Mouse (Mus musculus) kidney, embryonic 14.5 days (tissue): ENCODE measurements around the gene Sept5. TPM values are rescaled to one million over a fixed set of nuclear protein-coding genes. Genes with fewer than 3 reads are reported as not detected.

Experiments
- ATAC-seq: fragments of 200-750 bp; cut with Nextera tagmentation; 2 replicates; pipeline ENCODE4 v1.8.0; 2017; ENCODE audit warnings: moderate number of reproducible peaks, mild to moderate bottlenecking, moderate TSS enrichment, moderate library complexity; ENCODE audit not compliant: low FRiP score, low TSS enrichment
- H3K27ac ChIP-seq: fragments of 300-500 bp; sonication (generic); 2 replicates; pipeline ENCODE4 v1.5.1; 2014; ENCODE audit warnings: low read depth, mild to moderate bottlenecking, low read length, moderate library complexity, mixed read lengths
- H3K27me3 ChIP-seq: fragments of 300-500 bp; sonication (generic); 2 replicates; pipeline ENCODE4 v1.6.1; 2014; ENCODE audit warnings: mild to moderate bottlenecking, low read length; ENCODE audit not compliant: control insufficient read depth, insufficient read depth
- H3K36me3 ChIP-seq: fragments of 300-500 bp; sonication (generic); 2 replicates; pipeline ENCODE4 v1.6.1; 2014; ENCODE audit warnings: low read length, mixed read lengths; ENCODE audit not compliant: control insufficient read depth, insufficient read depth
- H3K4me1 ChIP-seq: fragments of 300-500 bp; sonication (generic); 2 replicates; pipeline ENCODE4 v1.6.1; 2014; ENCODE audit warnings: low read length, mixed read lengths; ENCODE audit not compliant: control insufficient read depth, insufficient read depth
- H3K4me2 ChIP-seq: fragments of 300-500 bp; sonication (generic); replicated peaks from 2 replicates; pipeline ENCODE4 v1.6.1; 2014; ENCODE audit warnings: low read depth, mild to moderate bottlenecking, low read length
- H3K4me3 ChIP-seq: fragments of 300-500 bp; sonication (generic); 2 replicates; pipeline ENCODE4 v1.5.1; 2014; ENCODE audit warnings: mild to moderate bottlenecking, low read length
- H3K9ac ChIP-seq: fragments of 300-500 bp; sonication (generic); 2 replicates; pipeline ENCODE4 v1.6.1; 2014; ENCODE audit warnings: low read depth, mild to moderate bottlenecking, low read length, moderate library complexity
- H3K9me3 ChIP-seq: fragments of 300-500 bp; sonication (generic); 2 replicates; pipeline ENCODE4 v1.6.1; 2016; ENCODE audit warnings: low read length; ENCODE audit not compliant: control insufficient read depth
- WGBS: fragments of 180-500 bp; shearing (Covaris S2); extraction: QIAGEN DNeasy Blood & Tissue Kit; methylation state at CpG from one replicate; pipeline ENCODE4 v1.1.7; 2014; 5-methylcytosine and 5-hydroxymethylcytosine counted together
- polyA plus RNA-seq: library from polyadenylated mRNA; unstranded; fragments of >200 nt; fragmentation: Nextera tagmentation; extraction: Ambion mirVana; gene quantifications from 2 replicates; pipeline ENCODE4 v1.2.1, GENCODE M21; 2014

Sept5 gene
- polyA plus RNA-seq, 1 experiment from 2014 or later = 14.2 TPM

GRCm38 (mm10) chr16:18577071-18577470, 52.7 kb downstream of the Sept5 start:
- no peaks in the 10 kb centered on the region for H3K36me3 ChIP-seq
- H3K27ac ChIP-seq = no peak overlapping the region
- H3K9ac ChIP-seq = no peak overlapping the region
- H3K4me1 ChIP-seq = peaks cover 10% of the 10 kb centered on the region
- no peak overlapping the region for H3K4me2 ChIP-seq
- WGBS = 48% methylated on average over 3 of the region's 3 CpGs
- peaks cover 42% of the 10 kb centered on the region for H3K27me3 ChIP-seq
- ATAC-seq = no peak
- no peak overlapping the region for H3K4me3 ChIP-seq
- H3K9me3 ChIP-seq = no peaks in the 10 kb centered on the region

- Histone ChIP-seq H3K27me3 (peaks cover 13% of the 10 kb centered on the region), H3K9ac (no peak overlapping the region), H3K36me3 (no peaks in the 10 kb centered on the region), H3K27ac (no peak overlapping the region), H3K4me3 (no peak overlapping the region), H3K4me2 (no peak overlapping the region), H3K9me3 (peaks cover 5% of the 10 kb centered on the region; the same call in 1 of the 2 replicates), H3K4me1 (no peaks in the 10 kb centered on the region)
- ATAC-seq = no peak
- 80% methylated on average over 8 of the region's 8 CpGs for WGBS
Observed at GRCm38 (mm10) chr16:18574196-18574595, 55.6 kb downstream of the Sept5 start.

Other genes with a start within 250 kb of the Sept5 start
- gene Txnrd2, start 203.6 kb downstream of the Sept5 start, polyA plus RNA-seq = 21.9 and 23.6 TPM in 2 replicates
- gene Comt, start 203.1 kb downstream of the Sept5 start, polyA plus RNA-seq = 78.7 and 89.0 TPM in 2 replicates
- gene Gnb1l, start 131.2 kb downstream of the Sept5 start, polyA plus RNA-seq = 16.3 and 18.0 TPM in 2 replicates
- gene Rtl10, start 131.1 kb downstream of the Sept5 start, polyA plus RNA-seq = 1.9 and 3.0 TPM in 2 replicates
- gene Tbx1, start 39.3 kb downstream of the Sept5 start, polyA plus RNA-seq = 0.61 and 0.63 TPM in 2 replicates
- 1.1 and 1.6 TPM in 2 replicates for gene Gp1bb, start 7.6 kb downstream of the Sept5 start, polyA plus RNA-seq
- gene Gm49601, start 3.5 kb downstream of the Sept5 start, polyA plus RNA-seq = 1.2 and 1.7 TPM in 2 replicates
- 64.0 and 87.0 TPM in 2 replicates for gene Cldn5, start 146.9 kb upstream of the Sept5 start, polyA plus RNA-seq
- 65.7 and 83.8 TPM in 2 replicates for gene Ufd1, start 181.8 kb upstream of the Sept5 start, polyA plus RNA-seq
- gene Cdc45, start 182.0 kb upstream of the Sept5 start, polyA plus RNA-seq = 62.7 and 63.0 TPM in 2 replicates
- 36.2 and 40.1 TPM in 2 replicates for gene 2510002D24Rik, start 206.6 kb upstream of the Sept5 start, polyA plus RNA-seq
- not detected in 2 replicates for gene Gm28539, start 206.6 kb upstream of the Sept5 start, polyA plus RNA-seq
- 97.3 and 99.0 TPM in 2 replicates for gene Mrpl40, start 246.9 kb upstream of the Sept5 start, polyA plus RNA-seq
- gene Hira, start 247.1 kb upstream of the Sept5 start, polyA plus RNA-seq = 14.6 and 20.8 TPM in 2 replicates